Mouse (Mus musculus) testis, adult 2 months (tissue): Measurements from ENCODE around the gene Naa80.

Source experiments
- CTCF ChIP-seq: fragments of 200-500 bp; IDR thresholded peaks from 2 replicates; pipeline ENCODE4 v1.5.1; 2012; ENCODE audit warnings: low read depth, mild to moderate bottlenecking, inconsistent platforms, low read length, moderate library complexity; ENCODE audit not compliant: control insufficient read depth, insufficient read depth, insufficient replicate concordance
- POLR2A ChIP-seq: fragments of 200-500 bp; IDR thresholded peaks from 2 replicates; pipeline ENCODE4 v1.6.1; 2012; ENCODE audit warnings: low read depth, mild to moderate bottlenecking, inconsistent platforms, low read length, moderate library complexity; ENCODE audit not compliant: control insufficient read depth

DNA sequence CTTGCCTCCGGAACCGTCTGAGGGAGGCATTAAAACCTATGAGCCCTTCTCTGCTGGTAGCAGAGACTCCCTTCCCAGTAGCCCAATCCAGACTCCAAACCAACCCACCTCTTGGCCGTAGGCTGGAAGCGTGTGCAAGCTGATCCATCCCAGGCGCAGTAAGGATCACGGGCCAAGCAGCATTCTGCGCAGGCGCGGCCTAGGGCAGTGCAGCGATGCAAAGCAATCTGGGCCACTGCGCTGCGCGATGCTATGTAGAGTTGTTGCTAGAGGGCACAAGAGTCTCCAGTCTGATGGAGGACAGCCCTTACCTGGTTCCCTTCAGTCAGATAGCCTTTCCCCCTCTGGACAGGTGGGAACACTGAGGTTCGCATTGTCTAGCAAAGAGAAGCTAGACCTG is 21.2 kb downstream of the Naa80 start:
- TF ChIP-seq CTCF: no peak
- no peak for TF ChIP-seq POLR2A
